Mouse (Mus musculus) MEL (cell line): ENCODE results near the gene Nr3c2. TPM values are rescaled to one million over a fixed set of nuclear protein-coding genes. Genes with fewer than 3 reads are reported as not detected.

ENCODE experiments used
- DNase-seq: peaks from one replicate; pipeline ENCODE4 v3.0.0; 2011; ENCODE audit warnings: low read depth, low spot score
- H3K27ac ChIP-seq: 2 replicates; pipeline ENCODE4 v1.5.1; 2012; ENCODE audit warnings: low read depth, mild to moderate bottlenecking, control low read depth, low read length, moderate library complexity; ENCODE audit not compliant: control insufficient read depth
- H3K27me3 ChIP-seq, 2 experiments: fragments of 150-350 bp in 1 of 2; sonication (generic) in 1 of 2; 2 replicates each; pipeline ENCODE4 v1.6.1; 2012; ENCODE audit warnings: low read length in 2 of 2, mild to moderate bottlenecking in 2 of 2, improper control_type of control experiment in 1 of 2, moderate library complexity in 1 of 2; ENCODE audit not compliant: insufficient read depth in 2 of 2, control insufficient read depth in 1 of 2
- H3K36me3 ChIP-seq, 2 experiments: 2 replicates each; pipeline ENCODE4 v1.6.1; 2012 to 2014; ENCODE audit warnings: low read length in 2 of 2, improper control_type of control experiment in 1 of 2, inconsistent platforms in 1 of 2, mild to moderate bottlenecking in 1 of 2; ENCODE audit not compliant: insufficient read depth in 2 of 2, control insufficient read depth in 1 of 2
- H3K4me1 ChIP-seq, 2 experiments: fragments of 150-350 bp in 1 of 2; sonication (generic) in 1 of 2; 2 replicates each; pipeline ENCODE4 v1.6.1; 2012; ENCODE audit warnings: low read length in 2 of 2, improper control_type of control experiment in 1 of 2, mild to moderate bottlenecking in 1 of 2; ENCODE audit not compliant: insufficient read depth in 2 of 2, control insufficient read depth in 1 of 2
- H3K4me3 ChIP-seq, 2 experiments: fragments of 150-350 bp in 1 of 2; sonication (generic) in 1 of 2; 2 replicates each; pipeline ENCODE4 v1.5.1; 2012; ENCODE audit warnings: low read depth in 2 of 2, low read length in 2 of 2, mild to moderate bottlenecking in 2 of 2, moderate library complexity in 2 of 2, control low read depth in 1 of 2, improper control_type of control experiment in 1 of 2; ENCODE audit not compliant: control insufficient read depth in 1 of 2, insufficient read depth in 1 of 2
- H3K79me2 ChIP-seq: 2 replicates; pipeline ENCODE4 v1.6.1; 2012; ENCODE audit warnings: mild to moderate bottlenecking, low read length, moderate library complexity; ENCODE audit not compliant: control insufficient read depth, poor library complexity, insufficient read depth
- H3K9ac ChIP-seq: 2 replicates; pipeline ENCODE4 v1.6.1; 2012; ENCODE audit warnings: low read depth, mild to moderate bottlenecking, control low read depth, low read length, moderate library complexity; ENCODE audit not compliant: control insufficient read depth, poor library complexity, severe bottlenecking
- H3K9me3 ChIP-seq: fragments of 150-350 bp; sonication (generic); replicated peaks from 2 replicates; pipeline ENCODE4 v1.6.1; 2012; ENCODE audit warnings: mild to moderate bottlenecking, low read length, improper control_type of control experiment, moderate library complexity; ENCODE audit not compliant: insufficient read depth
- CHD2 ChIP-seq: IDR thresholded peaks from 2 replicates; pipeline ENCODE4 v1.6.1; 2011; ENCODE audit warnings: low read length, improper control_type of control experiment
- CTCF ChIP-seq, 3 experiments: IDR thresholded peaks in 2 of 3; conservative IDR thresholded peaks in 1 of 3; 2 replicates each; pipeline ENCODE4 v1.5.1; 2011 to 2012; ENCODE audit warnings: low read length in 3 of 3, low read depth in 2 of 3, mild to moderate bottlenecking in 2 of 3, improper control_type of control experiment in 1 of 3, inconsistent platforms in 1 of 3, mixed read lengths in 1 of 3, moderate library complexity in 1 of 3; ENCODE audit not compliant: control insufficient read depth in 1 of 3, insufficient read depth in 1 of 3, poor library complexity in 1 of 3, severe bottlenecking in 1 of 3
- E2F4 ChIP-seq: IDR thresholded peaks from 2 replicates; pipeline ENCODE4 v1.6.1; 2011; ENCODE audit warnings: low read depth, low read length, improper control_type of control experiment, borderline replicate concordance
- GATA1 ChIP-seq: IDR thresholded peaks from 2 replicates; pipeline ENCODE4 v1.6.1; 2011; ENCODE audit warnings: low read depth, low read length, improper control_type of control experiment
- HCFC1 ChIP-seq: IDR thresholded peaks from 2 replicates; pipeline ENCODE4 v1.6.1; 2012; ENCODE audit warnings: low read depth, mild to moderate bottlenecking, inconsistent platforms, low read length, improper control_type of control experiment, moderate library complexity
- JUND ChIP-seq: IDR thresholded peaks from 2 replicates; pipeline ENCODE4 v1.6.1; 2011; ENCODE audit warnings: low read depth, mild to moderate bottlenecking, improper control_type of control experiment, low read length
- MAX ChIP-seq: IDR thresholded peaks from 2 replicates; pipeline ENCODE4 v1.6.1; 2011; ENCODE audit warnings: low read length, improper control_type of control experiment
- MAZ ChIP-seq: IDR thresholded peaks from 2 replicates; pipeline ENCODE4 v1.6.1; 2012; ENCODE audit warnings: low read depth, mild to moderate bottlenecking, inconsistent platforms, low read length, improper control_type of control experiment
- MYB ChIP-seq: IDR thresholded peaks from 2 replicates; pipeline ENCODE4 v1.6.1; 2011; ENCODE audit warnings: mild to moderate bottlenecking, low read depth, low read length, improper control_type of control experiment
- NELFE ChIP-seq: IDR thresholded peaks from 2 replicates; pipeline ENCODE4 v1.6.1; 2011; ENCODE audit warnings: low read depth, low read length, improper control_type of control experiment
- NRF1 ChIP-seq: IDR thresholded peaks from 2 replicates; pipeline ENCODE4 v1.6.1; 2014; ENCODE audit warnings: low read depth, mild to moderate bottlenecking, inconsistent platforms, low read length, improper control_type of control experiment, moderate library complexity; ENCODE audit not compliant: poor library complexity, insufficient read depth, severe bottlenecking
- POLR2AphosphoS5 ChIP-seq: IDR thresholded peaks from 2 replicates; pipeline ENCODE4 v1.6.1; 2012; ENCODE audit warnings: low read depth, borderline replicate concordance, mild to moderate bottlenecking, inconsistent platforms, low read length, moderate library complexity, mixed read lengths
- RCOR1 ChIP-seq: IDR thresholded peaks from 2 replicates; pipeline ENCODE4 v1.6.1; 2012; ENCODE audit warnings: low read depth, mild to moderate bottlenecking, inconsistent platforms, low read length, improper control_type of control experiment
- SMC3 ChIP-seq: IDR thresholded peaks from 2 replicates; pipeline ENCODE4 v1.6.1; 2011; ENCODE audit warnings: low read depth, low read length, improper control_type of control experiment
- TAL1 ChIP-seq: IDR thresholded peaks from 2 replicates; pipeline ENCODE4 v1.6.1; 2012; ENCODE audit warnings: mild to moderate bottlenecking, inconsistent platforms, low read length, moderate library complexity, mixed read lengths
- TCF12 ChIP-seq: IDR thresholded peaks from 2 replicates; pipeline ENCODE4 v1.6.1; 2014; ENCODE audit warnings: low read depth, mild to moderate bottlenecking, inconsistent platforms, low read length, improper control_type of control experiment, moderate library complexity
- UBTF ChIP-seq: IDR thresholded peaks from 2 replicates; pipeline ENCODE4 v1.6.1; 2012; ENCODE audit warnings: low read depth, mild to moderate bottlenecking, inconsistent platforms, low read length, improper control_type of control experiment, moderate library complexity, borderline replicate concordance; ENCODE audit not compliant: insufficient read depth
- USF2 ChIP-seq, 2 experiments: IDR thresholded peaks; 2 replicates each; pipeline ENCODE4 v1.6.1; 2011 to 2012; ENCODE audit warnings: improper control_type of control experiment in 2 of 2, low read length in 2 of 2, borderline replicate concordance in 1 of 2, inconsistent platforms in 1 of 2, low read depth in 1 of 2, mild to moderate bottlenecking in 1 of 2; ENCODE audit not compliant: insufficient read depth in 1 of 2
- polyA plus RNA-seq, 2 experiments: library from polyadenylated mRNA; stranded (reverse) in 1 of 2; unstranded in 1 of 2; fragments of >175 nt in 1 of 2; fragments of >200 nt in 1 of 2; gene quantifications; 2 replicates each; pipeline versions ENCODE4 v1.2.1 to v1.2.4; 2012; ENCODE audit warnings: low replicate concordance in 2 of 2, low read depth in 1 of 2; ENCODE audit not compliant: insufficient read length in 2 of 2, insufficient read depth in 1 of 2, missing spikeins in 1 of 2
- total RNA-seq: library from RNA; depleted of rRNA; stranded (reverse); fragments of 300-350 nt; gene quantifications from 2 replicates; pipeline ENCODE4 v1.2.3, GENCODE M21; 2012

Nr3c2 gene
- total and polyA plus RNA-seq, 3 experiments: 1.0 to 1.5 TPM; not detected in 1

DNA sequence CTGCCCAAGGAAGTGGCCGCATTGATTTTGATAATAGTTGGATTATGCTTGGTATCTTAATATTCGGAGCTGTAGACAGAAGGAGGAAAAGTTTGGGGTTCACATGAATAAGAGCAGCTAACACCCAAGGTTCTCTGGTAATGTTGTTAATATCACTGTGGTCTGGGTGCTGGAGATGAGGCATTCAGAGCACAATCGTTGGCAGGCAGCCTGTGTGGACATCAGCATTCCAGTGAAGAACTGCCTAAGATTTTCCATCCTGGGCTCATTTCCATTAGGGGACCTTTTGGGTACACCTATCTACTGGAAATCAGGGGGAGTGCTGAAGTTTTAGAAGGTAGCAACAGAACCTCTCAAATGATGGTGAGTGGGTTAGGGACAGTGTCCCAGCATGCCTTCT lies 65.8 kb downstream of the Nr3c2 start:
- Histone ChIP-seq H3K27me3 (no peaks in the 10 kb centered on the region), H3K27ac (no peak overlapping the region), H3K79me2 (no peaks in the 10 kb centered on the region), H3K4me1 (no peaks in the 10 kb centered on the region; a peak in 1 of 4 replicates), H3K9me3 (no peaks in the 10 kb centered on the region), H3K9ac (no peak overlapping the region), H3K36me3 (no peaks in the 10 kb centered on the region), H3K4me3 (no peak overlapping the region)
- TF ChIP-seq POLR2AphosphoS5 (no peak), CTCF (IDR thresholded peaks at IDR 0.05 in 2 of 3, conservative IDR thresholded peaks at IDR 0.05 in 1 of 3; ENCODE audit: control insufficient read depth in 1 of 3, insufficient read depth in 1 of 3, low read depth in 2 of 3, low read length in 3 of 3, poor library complexity in 1 of 3, severe bottlenecking in 1 of 3) (no peak), MAX (no peak)
- DNase-seq: no peak

DNA sequence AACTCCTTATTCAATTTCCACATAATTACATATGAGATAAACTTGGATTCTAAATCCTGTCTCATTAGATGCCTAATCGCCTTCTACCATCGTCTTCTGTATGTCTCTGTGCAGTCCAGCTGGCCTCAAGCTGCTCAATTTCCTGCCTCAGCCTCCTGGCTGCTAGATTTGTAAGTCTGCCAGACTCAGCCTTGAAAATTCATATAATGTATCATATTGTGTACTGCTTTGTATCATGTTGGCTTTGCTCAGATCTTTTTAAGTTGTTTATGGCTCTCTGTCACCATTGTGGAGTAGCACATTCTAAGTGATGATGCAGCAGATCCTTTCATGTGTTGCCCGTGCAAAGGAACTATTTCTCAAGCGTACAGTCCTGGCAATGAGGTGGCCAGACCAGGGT lies 71.9 kb downstream of the Nr3c2 start:
- Histone ChIP-seq H3K27ac (no peak overlapping the region), H3K4me3 (no peak overlapping the region), H3K27me3 (no peaks in the 10 kb centered on the region), H3K36me3 (no peaks in the 10 kb centered on the region), H3K79me2 (no peaks in the 10 kb centered on the region), H3K9me3 (no peaks in the 10 kb centered on the region), H3K4me1 (no peaks in the 10 kb centered on the region), H3K9ac (no peak overlapping the region)
- no peak for DNase-seq
- TF ChIP-seq SMC3 (no peak), POLR2AphosphoS5 (no peak), GATA1 (no peak), E2F4 (no peak), RCOR1 (no peak), HCFC1 (no peak), NRF1 (no peak), JUND (no peak), CHD2 (no peak), MAZ (no peak), TCF12 (no peak), MYB (no peak), TAL1 (no peak), NELFE (no peak), CTCF (IDR thresholded peaks at IDR 0.05 in 2 of 3, conservative IDR thresholded peaks at IDR 0.05 in 1 of 3; ENCODE audit: control insufficient read depth in 1 of 3, insufficient read depth in 1 of 3, low read depth in 2 of 3, low read length in 3 of 3, poor library complexity in 1 of 3, severe bottlenecking in 1 of 3) (no peak), UBTF (no peak), USF2 (IDR thresholded peaks at IDR 0.05; ENCODE audit: borderline replicate concordance in 1 of 2, insufficient read depth in 1 of 2, low read depth in 1 of 2, low read length in 2 of 2) (no peak)
